Comparison of ENCODE assay signal across 21 mouse cellular contexts in the genomic region with DNA sequence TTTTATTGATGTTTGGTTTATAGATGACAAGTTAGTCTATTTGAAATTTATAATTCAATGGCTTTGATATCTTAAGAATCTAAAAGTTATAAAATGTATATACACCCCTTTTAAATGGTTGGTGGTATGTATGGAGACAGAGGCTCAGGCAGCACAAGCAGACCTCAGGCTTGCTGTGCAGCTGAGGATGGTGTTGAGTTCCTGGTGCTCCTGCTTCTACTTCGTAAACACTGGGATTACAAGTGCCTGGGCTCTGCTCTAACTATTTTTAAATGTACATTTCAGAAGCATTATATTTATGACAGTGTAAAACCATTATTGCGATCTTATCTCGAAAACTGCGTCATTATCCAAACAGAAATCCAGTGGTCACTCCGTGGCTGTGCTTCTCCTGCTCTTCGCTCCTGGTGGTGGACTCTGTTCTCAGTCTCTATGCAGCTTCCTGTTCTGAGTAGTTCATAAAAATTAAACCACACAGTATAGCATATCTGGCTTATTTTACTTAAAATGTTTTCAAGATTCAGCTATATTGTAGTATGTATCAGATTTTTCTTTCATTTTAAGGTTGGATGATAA. TPM values are rescaled to one million over a fixed set of nuclear protein-coding genes. Genes with fewer than 3 reads are reported as not detected.
DNase-seq lines count a peak whose midpoint lies in the region; ATAC-seq and TF ChIP-seq lines count a peak whose summit lies in the region.
"Had no signal": no experiment of that assay in that cellular context is flagged by ENCODE, and none has a peak within 500 bp of the region (broad histone marks: within the 10 kb centered on the region; RNA-seq: fewer than 3 reads in every experiment).

No protein-coding gene starts in this region.

- no peak overlapping the region for H3K27ac ChIP-seq in lung, embryonic 14.5 days (ENCODE audit: low read depth)
- H3K27ac ChIP-seq in intestine, embryonic 14.5 days (ENCODE audit: low read depth), result no peak overlapping the region
- H3K27ac ChIP-seq: forebrain, embryonic 10.5 days; hindbrain, embryonic 15.5 days; limb, embryonic 10.5 days; liver, embryonic 13.5 days; neural tube, embryonic 12.5 days had no signal

- H3K4me2 ChIP-seq in lung, embryonic 14.5 days, result no peak overlapping the region
- H3K4me2 ChIP-seq in intestine, embryonic 14.5 days (ENCODE audit: low read length), result peak overlapping the region; percentile 20; the same call in 1 of the 2 replicates
- H3K4me2 ChIP-seq: hindbrain, embryonic 15.5 days; liver, embryonic 13.5 days; neural tube, embryonic 12.5 days had no signal

- no peaks in the 10 kb centered on the region for H3K4me1 ChIP-seq in lung, embryonic 14.5 days (ENCODE audit: insufficient read depth)
- peaks cover 4% of the 10 kb centered on the region for H3K4me1 ChIP-seq in lung, adult 2 months (ENCODE audit: control insufficient read depth, insufficient read depth, low read length)
- H3K4me1 ChIP-seq in intestine, embryonic 14.5 days (replicated peaks; ENCODE audit: control insufficient read depth, insufficient read depth, low read length), result no peaks in the 10 kb centered on the region; the same call in 1 of the 2 replicates
- H3K4me1 ChIP-seq: hindbrain, embryonic 15.5 days; limb, embryonic 10.5 days; neural tube, embryonic 12.5 days had no signal

- no peak overlapping the region for H3K4me3 ChIP-seq in lung, embryonic 14.5 days (ENCODE audit: low read depth, low read length)
- H3K4me3 ChIP-seq in lung, adult 2 months (replicated peaks; ENCODE audit: extremely low read depth, low read depth, low read length), result no peak overlapping the region
- H3K4me3 ChIP-seq in intestine, embryonic 14.5 days (ENCODE audit: low read depth, low read length), result no peak overlapping the region
- H3K4me3 ChIP-seq: forebrain, embryonic 10.5 days; hindbrain, embryonic 15.5 days; limb, embryonic 10.5 days; liver, embryonic 13.5 days; neural tube, embryonic 12.5 days had no signal

- 45% methylated on average over 6 of the region's 6 CpGs for WGBS in lung, embryonic 14.5 days
- WGBS in lung, adult 2 months, result 28% methylated on average over 6 of the region's 6 CpGs
- WGBS in intestine, embryonic 14.5 days, result 24% methylated on average over 6 of the region's 6 CpGs
- WGBS in large intestine, adult 2 months, result 10% methylated on average over 6 of the region's 6 CpGs

- H3K9ac ChIP-seq in lung, embryonic 14.5 days, result no peak overlapping the region
- H3K9ac ChIP-seq in intestine, embryonic 14.5 days (ENCODE audit: low read length), result no peak overlapping the region
- H3K9ac ChIP-seq: hindbrain, embryonic 15.5 days; liver, embryonic 13.5 days; neural tube, embryonic 12.5 days had no signal

- TF ChIP-seq POLR2A in lung, adult 2 months (IDR thresholded peaks at IDR 0.05; ENCODE audit: borderline replicate concordance, extremely low read depth, low read depth, low read length), result no peak

- H3K27me3 ChIP-seq in lung, embryonic 14.5 days (ENCODE audit: insufficient read depth, low read length), result no peaks in the 10 kb centered on the region
- H3K27me3 ChIP-seq in intestine, embryonic 14.5 days (replicated peaks; ENCODE audit: control insufficient read depth, insufficient read depth, low read length), result no peaks in the 10 kb centered on the region
- H3K27me3 ChIP-seq: hindbrain, embryonic 15.5 days; liver, embryonic 13.5 days; neural tube, embryonic 12.5 days had no signal

- no peak for TF ChIP-seq CTCF in lung, embryonic 14.5 days (IDR thresholded peaks at IDR 0.05; ENCODE audit: low read depth)
- no peak for TF ChIP-seq CTCF in lung, adult 2 months (IDR thresholded peaks at IDR 0.05; ENCODE audit: insufficient read depth, low read length)

- no peak for ATAC-seq in lung, embryonic 14.5 days (ENCODE audit: insufficient read depth)
- ATAC-seq in intestine, embryonic 14.5 days (replicated peaks; ENCODE audit: low FRiP score, low TSS enrichment, low read depth), result peak; percentile 68
- ATAC-seq: forebrain, embryonic 16.5 days had no signal

- no peaks in the 10 kb centered on the region for H3K36me3 ChIP-seq in lung, embryonic 14.5 days (ENCODE audit: insufficient read depth)
- no peaks in the 10 kb centered on the region for H3K36me3 ChIP-seq in intestine, embryonic 14.5 days (ENCODE audit: control insufficient read depth, insufficient read depth, low read length)
- H3K36me3 ChIP-seq: forebrain, embryonic 10.5 days; hindbrain, embryonic 15.5 days; limb, embryonic 10.5 days; liver, embryonic 13.5 days; neural tube, embryonic 12.5 days had no signal

- peak; percentile 40 for DNase-seq in lung, embryonic 14.5 days
- no peak for DNase-seq in lung, adult 2 months
- DNase-seq in intestine, embryonic 14.5 days (ENCODE audit: low spot score), result no peak
- peak; percentile 18 for DNase-seq in large intestine, adult 2 months (ENCODE audit: low read depth, low spot score)
- no peak for DNase-seq in frontal cortex, postnatal 14 days (ENCODE audit: low spot score in 2 of 2)
- no peak for DNase-seq in cerebellum, adult 11 months
- DNase-seq in c-Kit-positive CD71-positive TER-119-positive erythroid progenitor cells, embryonic 14.5 days (ENCODE audit: low spot score), result no peak
- DNase-seq: adrenal gland, postnatal 14 days; gastrocnemius, postnatal 36 days; kidney, adult 18-20 months; liver, embryonic 13.5 days; lung, postnatal 14 days; midbrain, embryonic 14.5 days; retina, postnatal 1 day; right cerebral cortex, postnatal 4 days; thymus, postnatal 14 days had no signal

- H3K9me3 ChIP-seq in lung, embryonic 14.5 days (ENCODE audit: low read depth, low read length), result no peaks in the 10 kb centered on the region
- no peaks in the 10 kb centered on the region for H3K9me3 ChIP-seq in intestine, embryonic 14.5 days (ENCODE audit: control insufficient read depth, low read length)
- H3K9me3 ChIP-seq: forebrain, embryonic 10.5 days; hindbrain, embryonic 15.5 days; limb, embryonic 10.5 days; liver, embryonic 13.5 days; neural tube, embryonic 12.5 days had no signal

RNA-seq across cellular contexts. Expression of a gene that starts 31.5 kb away (rescaled TPM):
- polyA plus RNA-seq in lung, embryonic 14.5 days (2014; fragmentation: Nextera tagmentation; extraction: Ambion mirVana), result 14.9 and 15.4 TPM in 2 replicates
- polyA plus RNA-seq in lung, adult 2 months (2012; rRNA removed), result 27.7 and 31.9 TPM in 2 replicates
- 14.1 and 15.4 TPM in 2 replicates for polyA plus RNA-seq in intestine, embryonic 14.5 days (2014; fragmentation: Nextera tagmentation; extraction: Ambion mirVana)
- polyA plus RNA-seq in large intestine, adult 2 months (2012; rRNA removed), result 6.4 and 7.0 TPM in 2 replicates

Comparison
In these comparisons a context has a peak if more than half of its experiments do, and no peak if none do; other contexts are left out.
1. DNase-seq: peak in lung, embryonic 14.5 days (single experiment) and large intestine, adult 2 months (single experiment); none in lung, adult 2 months (single experiment), intestine, embryonic 14.5 days (single experiment), frontal cortex, postnatal 14 days (0 of 2), cerebellum, adult 11 months (single experiment) and c-Kit-positive CD71-positive TER-119-positive erythroid progenitor cells, embryonic 14.5 days (single experiment).